Mouse (Mus musculus): ENCODE results near the gene Bysl. TPM values are rescaled to one million over a fixed set of nuclear protein-coding genes. Genes with fewer than 3 reads are reported as not detected.

Bysl gene
- polyA plus RNA-seq, 1 experiment from 2014 or later, result 39.7 TPM

DNA sequence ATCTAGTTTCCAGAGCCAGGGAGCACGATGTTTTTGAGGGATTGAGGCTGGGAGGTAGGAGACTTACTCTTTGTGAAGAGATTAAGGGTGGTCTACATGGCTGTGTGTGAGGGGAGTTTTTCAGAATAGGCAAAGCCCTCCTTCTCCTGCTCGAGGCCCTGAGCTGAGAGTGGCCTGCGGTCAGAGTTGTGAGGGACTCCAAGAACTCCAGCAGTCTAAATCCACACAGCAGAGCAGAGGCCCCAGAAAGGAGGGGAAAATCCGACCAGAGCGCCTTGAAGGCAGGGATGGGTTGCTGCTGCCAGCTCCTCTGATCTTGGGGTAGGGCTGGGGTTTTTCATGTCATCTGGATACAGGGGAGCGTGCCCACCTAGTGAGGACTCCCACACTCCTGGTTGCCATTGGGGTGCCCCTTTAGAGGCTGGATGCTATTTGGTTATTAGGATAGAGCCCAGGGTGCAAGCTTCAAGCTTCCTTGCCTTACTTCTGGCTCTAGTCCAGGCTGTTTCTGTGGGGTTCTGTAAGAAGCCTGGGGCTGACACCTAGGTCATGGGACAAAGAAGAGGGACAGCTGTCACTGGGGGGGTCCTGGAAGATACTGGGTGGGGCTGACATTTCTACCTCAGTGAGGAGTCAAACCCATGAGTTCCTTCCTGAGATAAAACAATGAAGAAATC lies 15.0 kb downstream of the Bysl start:
- WGBS, result 22% methylated on average over 6 of the region's 6 CpGs
- H3K4me1 ChIP-seq, result peaks cover 43% of the 10 kb centered on the region

DNA sequence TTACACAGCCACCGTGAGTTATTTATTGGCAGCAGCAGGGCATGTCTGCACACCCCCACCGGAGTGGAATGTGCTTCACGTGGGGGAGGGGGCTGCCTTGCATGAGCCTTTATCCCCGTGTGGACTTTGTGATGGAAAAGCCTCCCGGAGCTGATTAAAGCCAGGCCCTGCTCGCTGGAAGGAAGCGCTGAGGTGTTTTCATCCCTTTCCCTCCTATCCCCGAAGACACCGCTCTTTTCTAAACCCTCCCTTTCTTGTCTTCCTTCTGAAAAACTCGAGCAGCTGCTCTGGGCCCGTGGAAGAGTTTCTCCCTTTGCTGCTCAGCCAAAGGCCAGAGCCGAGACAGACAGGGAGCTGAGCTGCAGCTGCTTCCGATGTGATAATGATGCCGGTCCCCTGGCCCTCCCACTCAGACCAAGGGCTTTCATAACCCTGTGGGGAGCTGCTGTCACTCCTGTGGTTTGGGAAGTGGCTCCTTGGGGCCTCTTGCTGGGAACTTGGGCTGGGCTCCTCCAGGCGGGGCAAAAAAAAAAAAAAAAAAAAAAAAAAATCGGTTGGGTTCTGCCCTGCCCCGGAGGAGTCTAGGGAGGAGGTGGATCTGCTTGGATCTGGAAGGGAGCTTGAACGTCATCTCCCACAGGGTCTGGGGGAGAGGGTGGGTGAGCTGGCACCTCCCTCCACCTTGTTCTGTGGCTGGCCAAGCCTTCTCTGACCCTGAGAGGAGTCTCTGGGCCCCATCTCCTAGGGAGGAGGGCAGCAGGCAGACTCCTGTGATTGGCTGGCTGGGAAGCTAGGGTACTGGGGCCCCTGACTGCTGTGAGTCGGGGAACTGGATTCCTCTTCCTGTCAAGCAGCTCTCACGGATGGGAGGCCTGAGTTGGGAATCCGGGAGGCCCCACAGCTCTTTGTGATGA lies 15.8 kb downstream of the Bysl start:
- Histone ChIP-seq H3K36me3 (replicated peaks) (0 out of 2 replicates have a peak, but pooled peaks cover 2% of the 10 kb centered on the region), H3K4me2 (peak overlapping the region; percentile 98), H3K27ac (peak overlapping the region; percentile 76), H3K4me3 (peak overlapping the region; percentile 74), H3K9ac (peak overlapping the region; percentile 5; the same call in 1 of the 2 replicates), H3K27me3 (replicated peaks) (no peaks in the 10 kb centered on the region), H3K9me3 (no peaks in the 10 kb centered on the region), H3K4me1 (peaks cover 43% of the 10 kb centered on the region)
- WGBS, result 3% methylated on average over 21 of the region's 21 CpGs
- peak; percentile 14; the same call in 1 of the 2 replicates for ATAC-seq (replicated peaks)

More for the DNA sequence above, 15.0 kb downstream of the Bysl start:
- Histone ChIP-seq H3K9ac (peak overlapping the region; percentile 5; the same call in 1 of the 2 replicates), H3K4me2 (peak overlapping the region; percentile 98), H3K4me3 (0 out of 2 replicates have a peak overlapping the region, but pooled peaks have one; percentile 74), H3K9me3 (no peaks in the 10 kb centered on the region), H3K36me3 (replicated peaks) (peaks cover 8% of the 10 kb centered on the region), H3K27me3 (replicated peaks) (no peaks in the 10 kb centered on the region), H3K27ac (peak overlapping the region; percentile 76)
- ATAC-seq (replicated peaks), result no peak

- WGBS, result 0% methylated on average over 8 of the region's 9 CpGs
- 0 out of 2 replicates have a peak, but pooled peaks cover 2% of the 10 kb centered on the region for H3K36me3 ChIP-seq (replicated peaks)
Measured at GRCm38 (mm10) chr17:47594969-47595247, 16.4 kb downstream of the Bysl start.

GRCm38 (mm10) chr17:47594183-47594968 lies 16.9 kb downstream of the Bysl start:
- under 1% methylated on average over 43 of the region's 43 CpGs for WGBS
- 0 out of 2 replicates have a peak, but pooled peaks have one; percentile 1 for ATAC-seq (replicated peaks)
- peaks cover 43% of the 10 kb centered on the region for H3K4me1 ChIP-seq
- peak overlapping the region; percentile 69 for H3K9ac ChIP-seq
- peak overlapping the region; percentile 98 for H3K4me2 ChIP-seq
- H3K36me3 ChIP-seq (replicated peaks), result 0 out of 2 replicates have a peak, but pooled peaks cover under 1% of the 10 kb centered on the region
- no peaks in the 10 kb centered on the region for H3K27me3 ChIP-seq (replicated peaks)
- no peaks in the 10 kb centered on the region for H3K9me3 ChIP-seq
- H3K4me3 ChIP-seq, result peak overlapping the region; percentile 74
- H3K27ac ChIP-seq, result peak overlapping the region; percentile 76

More at GRCm38 (mm10) chr17:47594969-47595247, 16.4 kb downstream of the Bysl start:
- peak overlapping the region; percentile 76 for H3K27ac ChIP-seq
- H3K4me2 ChIP-seq, result peak overlapping the region; percentile 98
- H3K4me1 ChIP-seq, result peaks cover 43% of the 10 kb centered on the region
- H3K9me3 ChIP-seq, result no peaks in the 10 kb centered on the region
- no peak for ATAC-seq (replicated peaks)
- H3K9ac ChIP-seq, result 0 out of 2 replicates have a peak overlapping the region, but pooled peaks have one; percentile 1
- H3K4me3 ChIP-seq, result peak overlapping the region; percentile 74
- H3K27me3 ChIP-seq (replicated peaks), result no peaks in the 10 kb centered on the region

GRCm38 (mm10) chr17:47593854-47594182 lies 17.5 kb downstream of the Bysl start:
- Histone ChIP-seq H3K9me3 (no peaks in the 10 kb centered on the region), H3K27me3 (replicated peaks) (no peaks in the 10 kb centered on the region), H3K36me3 (replicated peaks) (no peaks in the 10 kb centered on the region), H3K4me1 (peaks cover 43% of the 10 kb centered on the region), H3K9ac (peak overlapping the region; percentile 69), H3K27ac (peak overlapping the region; percentile 76), H3K4me2 (peak overlapping the region; percentile 98), H3K4me3 (peak overlapping the region; percentile 74)
- ATAC-seq (replicated peaks), result peak; percentile 21; the same call in 1 of the 2 replicates
- 0% methylated on average over 13 of the region's 13 CpGs for WGBS

DNA sequence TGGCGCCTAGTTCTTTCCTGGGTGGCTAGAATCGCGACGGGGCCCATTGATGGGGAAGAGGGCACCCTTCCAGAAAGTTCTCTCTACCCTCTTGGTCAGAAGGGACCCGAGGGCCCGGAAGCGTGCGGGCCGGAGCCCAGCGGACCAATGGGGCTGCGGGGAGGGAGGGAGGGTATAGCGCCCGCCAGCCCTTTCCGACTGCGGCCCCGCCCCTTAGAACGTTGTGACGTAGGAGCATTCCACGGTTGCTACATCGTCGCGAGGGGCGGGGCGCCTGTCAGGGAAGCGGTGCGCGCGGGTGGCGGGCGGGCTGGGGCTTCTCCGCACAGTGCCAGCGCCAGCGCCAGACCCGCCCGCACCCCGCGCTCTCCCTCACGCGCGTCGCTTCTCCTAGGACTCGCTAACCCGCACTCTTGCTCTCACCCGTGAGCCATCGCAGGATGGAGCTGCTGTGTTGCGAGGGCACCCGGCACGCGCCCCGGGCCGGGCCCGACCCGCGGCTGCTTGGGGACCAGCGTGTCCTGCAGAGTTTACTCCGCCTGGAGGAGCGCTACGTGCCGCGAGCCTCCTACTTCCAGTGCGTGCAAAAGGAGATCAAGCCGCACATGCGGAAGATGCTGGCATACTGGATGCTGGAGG lies 18.0 kb downstream of the Bysl start:
- under 1% methylated on average over 58 of the region's 63 CpGs for WGBS
- Histone ChIP-seq H3K4me3 (peak overlapping the region; percentile 74), H3K9ac (peak overlapping the region; percentile 69), H3K36me3 (replicated peaks) (no peaks in the 10 kb centered on the region), H3K27ac (peak overlapping the region; percentile 76), H3K4me1 (peaks cover 43% of the 10 kb centered on the region), H3K4me2 (peak overlapping the region; percentile 98), H3K9me3 (no peaks in the 10 kb centered on the region), H3K27me3 (replicated peaks) (no peaks in the 10 kb centered on the region)
- ATAC-seq (replicated peaks), result peak; percentile 91

- H3K4me1 ChIP-seq, result peaks cover 26% of the 10 kb centered on the region
- no peak overlapping the region for H3K9ac ChIP-seq
- no peak overlapping the region for H3K4me2 ChIP-seq
- no peak overlapping the region for H3K4me3 ChIP-seq
- ATAC-seq (replicated peaks), result no peak
- WGBS, result 88% methylated on average over 3 of the region's 3 CpGs
- H3K36me3 ChIP-seq (replicated peaks), result no peaks in the 10 kb centered on the region
- no peak overlapping the region for H3K27ac ChIP-seq
- H3K27me3 ChIP-seq (replicated peaks), result no peaks in the 10 kb centered on the region
- no peaks in the 10 kb centered on the region for H3K9me3 ChIP-seq
Measured at GRCm38 (mm10) chr17:47591073-47591472, 20.2 kb downstream of the Bysl start.

GRCm38 (mm10) chr17:47588517-47588916 lies 22.8 kb downstream of the Bysl start:
- no peak overlapping the region for H3K4me2 ChIP-seq
- H3K9me3 ChIP-seq, result no peaks in the 10 kb centered on the region
- no peak overlapping the region for H3K27ac ChIP-seq
- H3K9ac ChIP-seq, result no peak overlapping the region
- 84% methylated on average over 8 of the region's 8 CpGs for WGBS
- no peaks in the 10 kb centered on the region for H3K27me3 ChIP-seq (replicated peaks)
- H3K36me3 ChIP-seq (replicated peaks), result no peaks in the 10 kb centered on the region
- H3K4me3 ChIP-seq, result no peak overlapping the region
- peaks cover 4% of the 10 kb centered on the region; the same call in 1 of the 2 replicates for H3K4me1 ChIP-seq
- ATAC-seq (replicated peaks), result no peak

GRCm38 (mm10) chr17:47580962-47581361 lies 30.3 kb downstream of the Bysl start:
- H3K36me3 ChIP-seq (replicated peaks), result no peaks in the 10 kb centered on the region
- no peak overlapping the region for H3K4me2 ChIP-seq
- no peak overlapping the region for H3K27ac ChIP-seq
- no peaks in the 10 kb centered on the region for H3K27me3 ChIP-seq (replicated peaks)
- ATAC-seq (replicated peaks), result no peak
- H3K4me3 ChIP-seq, result no peak overlapping the region
- WGBS, result 96% methylated on average over 4 of the region's 4 CpGs
- no peak overlapping the region for H3K9ac ChIP-seq
- no peaks in the 10 kb centered on the region for H3K4me1 ChIP-seq
- H3K9me3 ChIP-seq, result no peaks in the 10 kb centered on the region

- H3K4me1 ChIP-seq, result no peaks in the 10 kb centered on the region
- no peak for ATAC-seq (replicated peaks)
- no peak overlapping the region for H3K9ac ChIP-seq
- H3K27me3 ChIP-seq (replicated peaks), result no peaks in the 10 kb centered on the region
- H3K9me3 ChIP-seq, result no peaks in the 10 kb centered on the region
- no peak overlapping the region for H3K4me3 ChIP-seq
- 88% methylated on average over 6 of the region's 6 CpGs for WGBS
- no peak overlapping the region for H3K27ac ChIP-seq
- H3K4me2 ChIP-seq, result no peak overlapping the region
- no peaks in the 10 kb centered on the region for H3K36me3 ChIP-seq (replicated peaks)
Measured at GRCm38 (mm10) chr17:47578655-47579054, 32.6 kb downstream of the Bysl start.

- H3K27ac ChIP-seq, result no peak overlapping the region
- no peak overlapping the region for H3K4me2 ChIP-seq
- no peak overlapping the region for H3K4me3 ChIP-seq
- 75% methylated on average over 11 of the region's 11 CpGs for WGBS
- H3K27me3 ChIP-seq (replicated peaks), result no peaks in the 10 kb centered on the region
- H3K4me1 ChIP-seq, result no peaks in the 10 kb centered on the region
- no peaks in the 10 kb centered on the region for H3K9me3 ChIP-seq
- no peak overlapping the region for H3K9ac ChIP-seq
- H3K36me3 ChIP-seq (replicated peaks), result no peaks in the 10 kb centered on the region
- ATAC-seq (replicated peaks), result no peak
Measured at GRCm38 (mm10) chr17:47574830-47575229, 36.5 kb downstream of the Bysl start.
